Mouse (Mus musculus) kidney, embryonic 15.5 days (tissue): ENCODE results near the gene Krtap3-3. TPM values are rescaled to one million over a fixed set of nuclear protein-coding genes. Genes with fewer than 3 reads are reported as not detected.
"Not testable (repeated sequence)": the region's sequence is repeated elsewhere in the genome, so short reads cannot be mapped to it uniquely, and the experiment has no call there.

Experiments
- ATAC-seq: fragments of 200-750 bp; cut with Nextera tagmentation; replicated peaks from 2 replicates; pipeline ENCODE4 v1.8.0; 2017; ENCODE audit warnings: moderate TSS enrichment; ENCODE audit not compliant: low FRiP score
- H3K27ac ChIP-seq: fragments of 300-500 bp; sonication (generic); 2 replicates; pipeline ENCODE4 v1.5.1; 2015; ENCODE audit warnings: mild to moderate bottlenecking, inconsistent platforms
- H3K27me3 ChIP-seq: fragments of 300-500 bp; sonication (generic); 2 replicates; pipeline ENCODE4 v1.6.1; 2015; ENCODE audit warnings: inconsistent platforms
- H3K36me3 ChIP-seq: fragments of 300-500 bp; sonication (generic); 2 replicates; pipeline ENCODE4 v1.6.1; 2015; ENCODE audit warnings: inconsistent platforms
- H3K4me1 ChIP-seq: fragments of 300-500 bp; sonication (generic); 2 replicates; pipeline ENCODE4 v1.6.1; 2015; ENCODE audit warnings: inconsistent platforms
- H3K4me2 ChIP-seq: fragments of 300-500 bp; sonication (generic); 2 replicates; pipeline ENCODE4 v1.6.1; 2015; ENCODE audit warnings: moderate library complexity, mild to moderate bottlenecking, inconsistent platforms
- H3K4me3 ChIP-seq: fragments of 300-500 bp; sonication (generic); replicated peaks from 2 replicates; pipeline ENCODE4 v1.5.1; 2015; ENCODE audit warnings: mild to moderate bottlenecking, inconsistent platforms
- H3K9ac ChIP-seq: fragments of 300-500 bp; sonication (generic); 2 replicates; pipeline ENCODE4 v1.6.1; 2015; ENCODE audit warnings: mild to moderate bottlenecking, inconsistent platforms
- H3K9me3 ChIP-seq: fragments of 300-500 bp; sonication (generic); replicated peaks from 2 replicates; pipeline ENCODE4 v1.6.1; 2016; ENCODE audit warnings: inconsistent platforms
- WGBS: fragments of 180-500 bp; shearing (Covaris S2); methylation state at CpG from one replicate; pipeline ENCODE4 v1.1.7; 2015; ENCODE audit warnings: mixed read lengths; 5-methylcytosine and 5-hydroxymethylcytosine counted together
- polyA plus RNA-seq: library from polyadenylated mRNA; unstranded; fragments of >200 nt; fragmentation: Nextera tagmentation; extraction: Ambion mirVana; gene quantifications from 2 replicates; pipeline ENCODE4 v1.2.1, GENCODE M21; 2015

Gene Krtap3-3
- polyA plus RNA-seq = not detected in 2 replicates

DNA sequence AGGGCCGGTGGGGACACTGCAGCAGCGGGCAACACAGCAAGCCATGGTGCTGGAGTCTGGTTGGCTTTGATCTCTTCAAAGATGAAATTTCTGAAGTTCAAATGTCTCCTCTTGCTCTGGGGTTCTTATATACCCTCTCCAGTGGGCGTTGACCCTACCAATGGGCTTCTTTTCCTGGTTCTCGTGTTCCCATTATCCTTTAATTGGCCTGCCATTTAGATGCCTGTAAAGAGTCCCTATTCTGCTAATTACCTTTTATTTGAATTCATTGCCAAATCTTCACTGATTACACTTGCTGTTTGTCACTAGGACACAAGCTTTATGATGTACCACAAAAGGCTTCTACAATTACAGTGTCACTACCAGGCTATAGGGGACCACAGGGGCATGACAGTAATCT is at the start of gene Krtap3-3:
Gene Krtap3-3 (minus strand): TSS at position 101 of the 400 bp plus-strand sequence.
- Histone ChIP-seq H3K9ac (no peak within 1 kb of the TSS), H3K4me1 (no peaks in the 10 kb centered on the region), H3K36me3 (no peaks in the 10 kb centered on the region), H3K9me3 (no peaks in the 10 kb centered on the region; the same call in 1 of the 2 replicates), H3K27ac (no peak within 1 kb of the TSS), H3K4me3 (no peak within 1 kb of the TSS), H3K4me2 (no peak within 1 kb of the TSS), H3K27me3 (no peaks in the 10 kb centered on the region)
- WGBS = 22% methylated on average over 4 of the region's 4 CpGs
- no peak for ATAC-seq

DNA sequence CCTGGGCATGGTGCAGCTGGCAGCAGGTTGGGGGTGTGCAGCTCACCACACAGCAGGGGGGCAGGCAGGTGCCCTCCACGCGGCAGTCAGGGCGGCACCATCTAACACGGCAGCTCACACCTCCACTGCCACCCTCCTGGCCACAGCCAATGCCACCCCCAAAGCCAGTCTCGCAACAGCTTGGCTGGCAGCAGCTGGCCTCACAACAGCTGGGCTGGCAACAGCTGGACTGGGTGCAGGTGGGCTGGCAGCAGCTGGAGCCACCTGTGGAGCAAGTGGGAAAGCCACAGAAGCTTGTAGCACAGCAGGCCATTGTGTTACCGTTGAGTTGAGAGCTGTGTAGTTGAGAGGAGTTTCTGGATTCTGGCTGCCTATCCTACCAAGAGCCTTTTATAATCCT is 47.1 kb upstream of the Krtap3-3 start, which contains the start of gene Krtap9-3:
Gene Krtap9-3 (minus strand): TSS at position 364 of the 400 bp plus-strand sequence.
- H3K4me3 ChIP-seq, H3K4me2 ChIP-seq, H3K27me3 ChIP-seq, H3K27ac ChIP-seq, H3K9me3 ChIP-seq, H3K9ac ChIP-seq, H3K4me1 ChIP-seq, H3K36me3 ChIP-seq, ATAC-seq: not testable (repeated sequence)
- 73% methylated on average over 6 of the region's 6 CpGs for WGBS

DNA sequence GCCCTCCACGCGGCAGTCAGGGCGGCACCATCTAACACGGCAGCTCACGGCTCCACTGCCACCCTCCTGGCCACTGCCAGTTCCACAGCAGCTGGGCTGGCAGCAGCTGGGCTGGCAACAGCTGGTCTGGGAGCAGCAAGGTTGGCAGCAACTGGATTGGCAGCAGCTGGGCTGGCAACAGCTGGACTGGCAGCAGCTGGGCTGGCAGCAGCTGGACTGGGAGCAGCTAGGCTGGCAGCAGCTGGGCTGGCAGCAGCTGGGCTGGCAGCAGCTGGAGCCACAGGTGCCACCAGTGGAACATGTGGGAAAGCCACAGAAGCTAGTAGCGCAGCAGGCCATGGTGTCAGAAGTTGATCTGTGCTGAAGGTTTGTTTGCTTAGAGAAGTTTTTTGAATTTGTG is 40.3 kb upstream of the Krtap3-3 start, which contains the start of gene Krtap1-3:
Gene Krtap1-3 (minus strand): TSS at position 359 of the 400 bp plus-strand sequence.
- H3K9ac ChIP-seq = no peak within 1 kb of the TSS
- no peak within 1 kb of the TSS for H3K27ac ChIP-seq
- WGBS = 78% methylated on average over 6 of the region's 6 CpGs
- ATAC-seq = no peak
- H3K4me3 ChIP-seq = no peak within 1 kb of the TSS
- H3K4me1 ChIP-seq = no peaks in the 10 kb centered on the region
- no peaks in the 10 kb centered on the region for H3K27me3 ChIP-seq
- H3K4me2 ChIP-seq = no peak within 1 kb of the TSS
- no peaks in the 10 kb centered on the region for H3K9me3 ChIP-seq
- H3K36me3 ChIP-seq = no peaks in the 10 kb centered on the region

DNA sequence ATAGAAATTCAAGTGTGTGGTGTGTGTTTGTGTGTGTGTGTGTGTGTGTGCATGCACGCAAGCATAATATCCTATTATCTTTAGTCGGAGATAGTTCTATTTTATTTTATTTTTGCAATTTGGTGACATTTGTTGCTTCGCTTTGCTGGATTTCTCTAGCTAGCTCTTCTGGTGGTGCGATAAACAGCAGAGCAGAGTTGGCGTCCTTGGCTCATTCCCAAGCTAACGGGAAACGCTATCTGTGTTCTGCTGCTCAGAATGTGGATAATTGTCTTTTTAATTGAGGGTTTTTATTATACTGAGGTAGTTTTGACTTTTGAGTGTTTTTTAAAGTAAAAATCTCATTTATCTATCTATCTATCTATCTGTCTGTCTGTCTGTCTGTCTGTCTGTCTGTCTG is 34.4 kb upstream of the Krtap3-3 start:
- Histone ChIP-seq H3K4me2 (no peak overlapping the region), H3K27me3 (no peaks in the 10 kb centered on the region), H3K4me1 (no peaks in the 10 kb centered on the region), H3K9me3 (no peaks in the 10 kb centered on the region), H3K9ac (no peak overlapping the region), H3K4me3 (no peak overlapping the region), H3K27ac (no peak overlapping the region), H3K36me3 (no peaks in the 10 kb centered on the region)
- ATAC-seq = no peak
- 89% methylated on average over 7 of the region's 7 CpGs for WGBS

- no peak for ATAC-seq
- Histone ChIP-seq H3K4me3 (no peak within 1 kb of the TSS), H3K4me2 (no peak within 1 kb of the TSS), H3K27ac (no peak within 1 kb of the TSS), H3K27me3 (no peaks in the 10 kb centered on the region), H3K36me3 (no peaks in the 10 kb centered on the region), H3K9ac (no peak within 1 kb of the TSS), H3K9me3 (no peaks in the 10 kb centered on the region), H3K4me1 (no peaks in the 10 kb centered on the region)
- 81% methylated on average over 5 of the region's 5 CpGs for WGBS
These were observed 32.6 kb upstream of the Krtap3-3 start, which contains the start of gene Krtap1-4 for GRCm38 (mm10) chr11:99583245-99583704. Gene Krtap1-4, minus strand, starts transcription at chr11:99583654.

- no peak overlapping the region for H3K9ac ChIP-seq
- no peaks in the 10 kb centered on the region for H3K4me1 ChIP-seq
- H3K9me3 ChIP-seq = no peaks in the 10 kb centered on the region
- 82% methylated on average over 6 of the region's 6 CpGs for WGBS
- no peaks in the 10 kb centered on the region for H3K27me3 ChIP-seq
- no peak overlapping the region for H3K4me2 ChIP-seq
- H3K27ac ChIP-seq = no peak overlapping the region
- ATAC-seq = no peak
- no peaks in the 10 kb centered on the region for H3K36me3 ChIP-seq
- H3K4me3 ChIP-seq = no peak overlapping the region
These were observed 30.9 kb upstream of the Krtap3-3 start for GRCm38 (mm10) chr11:99581564-99581963.

GRCm38 (mm10) chr11:99581051-99581450 is 30.4 kb upstream of the Krtap3-3 start:
- no peak for ATAC-seq
- Histone ChIP-seq H3K27me3 (no peaks in the 10 kb centered on the region), H3K36me3 (no peaks in the 10 kb centered on the region), H3K9me3 (no peaks in the 10 kb centered on the region), H3K9ac (no peak overlapping the region), H3K4me3 (no peak overlapping the region), H3K4me1 (no peaks in the 10 kb centered on the region), H3K27ac (no peak overlapping the region), H3K4me2 (no peak overlapping the region)
- WGBS = 91% methylated on average over 5 of the region's 5 CpGs

DNA sequence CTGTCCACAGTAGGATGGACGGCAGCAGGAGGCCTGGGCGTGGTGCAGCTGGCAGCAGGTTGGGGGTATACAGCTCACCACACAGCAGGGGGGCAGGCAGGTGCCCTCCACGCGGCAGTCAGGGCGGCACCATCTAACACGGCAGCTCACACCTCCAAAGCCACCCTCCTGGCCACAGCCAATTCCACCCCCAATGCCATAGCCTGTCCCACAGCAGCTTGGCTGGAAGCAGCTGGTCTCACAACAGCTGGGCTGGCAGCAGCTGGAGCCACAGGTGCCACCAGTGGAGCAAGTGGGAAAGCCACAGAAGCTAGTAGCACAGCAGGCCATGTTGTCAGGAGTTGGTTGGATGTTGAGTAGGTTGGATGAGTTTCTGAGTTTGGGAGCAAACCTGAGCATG is 30.0 kb upstream of the Krtap3-3 start, which contains the start of gene Krtap1-5:
Gene Krtap1-5 (minus strand): TSS at position 381 of the 400 bp plus-strand sequence.
- Histone ChIP-seq H3K9me3 (no peaks in the 10 kb centered on the region), H3K9ac (no peak within 1 kb of the TSS), H3K27me3 (no peaks in the 10 kb centered on the region), H3K36me3 (no peaks in the 10 kb centered on the region), H3K4me1 (no peaks in the 10 kb centered on the region), H3K4me2 (no peak within 1 kb of the TSS), H3K4me3 (no peak within 1 kb of the TSS), H3K27ac (no peak within 1 kb of the TSS)
- ATAC-seq = no peak
- WGBS = 83% methylated on average over 6 of the region's 6 CpGs

GRCm38 (mm10) chr11:99574106-99574505 is 23.4 kb upstream of the Krtap3-3 start:
- H3K27me3 ChIP-seq = peaks cover 3% of the 10 kb centered on the region; the same call in 1 of the 2 replicates
- peak overlapping the region; percentile 36 for H3K4me2 ChIP-seq
- H3K4me3 ChIP-seq = no peak overlapping the region
- H3K9ac ChIP-seq = no peak overlapping the region
- 1% methylated on average over 7 of the region's 7 CpGs for WGBS
- no peak overlapping the region for H3K27ac ChIP-seq
- H3K9me3 ChIP-seq = no peaks in the 10 kb centered on the region
- no peaks in the 10 kb centered on the region for H3K4me1 ChIP-seq
- 0 out of 2 replicates have a peak, but pooled peaks have one; percentile 67 for ATAC-seq
- no peaks in the 10 kb centered on the region for H3K36me3 ChIP-seq

- no peak overlapping the region for H3K27ac ChIP-seq
- WGBS = 57% methylated on average over 4 of the region's 4 CpGs
- H3K9me3 ChIP-seq = no peaks in the 10 kb centered on the region
- no peak for ATAC-seq
- no peaks in the 10 kb centered on the region for H3K4me1 ChIP-seq
- no peak overlapping the region for H3K4me3 ChIP-seq
- no peaks in the 10 kb centered on the region for H3K36me3 ChIP-seq
- H3K4me2 ChIP-seq = no peak overlapping the region
- H3K9ac ChIP-seq = no peak overlapping the region
- H3K27me3 ChIP-seq = peaks cover 3% of the 10 kb centered on the region; the same call in 1 of the 2 replicates
These were observed 22.5 kb upstream of the Krtap3-3 start for GRCm38 (mm10) chr11:99573164-99573563.

DNA sequence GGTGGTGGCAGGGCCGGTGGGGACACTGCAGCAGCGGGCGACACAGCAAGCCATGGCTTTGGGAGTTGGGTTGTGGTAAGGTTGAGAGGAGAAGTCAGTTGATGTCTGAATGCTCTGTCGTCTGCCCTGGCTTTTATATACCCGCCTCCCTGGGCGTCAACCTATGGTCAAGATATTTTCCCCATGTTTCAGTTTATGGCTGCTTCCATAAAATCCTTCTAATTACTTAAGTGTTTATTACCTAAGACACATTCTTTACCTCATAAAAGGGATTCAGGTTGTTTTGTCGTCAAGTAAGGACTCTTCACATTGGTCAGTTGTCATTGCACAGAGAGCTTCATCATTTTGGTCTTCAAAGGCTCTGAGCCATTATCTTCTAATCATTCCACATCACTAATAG is 15.9 kb upstream of the Krtap3-3 start, which contains the start of gene Krtap3-1:
Gene Krtap3-1 (minus strand): TSS at position 101 of the 400 bp plus-strand sequence.
- Histone ChIP-seq H3K27me3 (no peaks in the 10 kb centered on the region), H3K27ac (no peak within 1 kb of the TSS), H3K36me3 (no peaks in the 10 kb centered on the region), H3K4me3 (no peak within 1 kb of the TSS), H3K9me3 (no peaks in the 10 kb centered on the region), H3K9ac (no peak within 1 kb of the TSS), H3K4me2 (no peak within 1 kb of the TSS), H3K4me1 (no peaks in the 10 kb centered on the region)
- 69% methylated on average over 7 of the region's 7 CpGs for WGBS
- ATAC-seq = no peak

DNA sequence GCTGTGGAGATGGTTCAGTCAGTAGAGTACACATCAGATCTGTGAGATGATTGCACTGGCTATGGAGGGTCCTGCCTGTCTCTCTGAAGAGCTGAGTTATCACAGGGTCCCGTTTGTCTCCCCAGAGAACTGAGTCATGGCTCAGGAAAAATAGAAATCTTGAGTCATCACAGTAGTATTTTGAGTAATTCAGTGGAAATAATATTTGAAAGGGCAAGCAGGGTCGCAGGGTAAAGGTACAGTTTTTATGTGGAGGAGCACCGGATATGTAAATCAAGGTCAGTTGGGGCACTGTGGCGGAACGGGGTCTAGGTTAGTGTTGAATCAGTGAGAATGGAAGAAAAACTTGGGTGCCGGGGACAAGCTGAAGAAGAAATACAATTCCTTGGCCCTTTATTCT is 11.9 kb upstream of the Krtap3-3 start:
- Histone ChIP-seq H3K4me2 (no peak overlapping the region), H3K4me3 (no peak overlapping the region), H3K4me1 (no peaks in the 10 kb centered on the region), H3K27ac (no peak overlapping the region), H3K27me3 (no peaks in the 10 kb centered on the region), H3K36me3 (no peaks in the 10 kb centered on the region), H3K9me3 (no peaks in the 10 kb centered on the region), H3K9ac (no peak overlapping the region)
- 65% methylated on average over 6 of the region's 6 CpGs for WGBS
- ATAC-seq = no peak

DNA sequence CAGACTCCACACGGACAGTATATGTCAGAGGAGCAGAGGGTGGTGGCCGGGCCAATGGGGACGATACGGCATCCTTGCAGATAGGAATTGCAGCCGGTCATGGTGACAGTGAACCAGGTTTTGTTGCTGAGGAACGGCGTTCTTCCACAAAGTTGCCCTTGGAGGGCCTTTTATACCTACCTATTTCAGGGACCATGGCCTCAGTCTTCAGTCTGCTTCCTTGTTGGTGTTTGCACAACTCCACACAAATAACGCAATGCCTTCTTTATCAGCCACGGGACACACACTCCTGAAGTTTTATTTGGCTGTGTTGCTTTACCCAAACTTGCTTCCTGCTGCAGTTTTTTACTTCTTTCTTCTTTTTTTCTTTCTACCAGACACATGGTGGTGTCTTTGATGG is 8.7 kb upstream of the Krtap3-3 start, which contains the start of gene Gm11939:
Gene Gm11939 (minus strand): TSS at position 101 of the 400 bp plus-strand sequence.
- Histone ChIP-seq H3K27me3 (no peaks in the 10 kb centered on the region), H3K9me3 (no peaks in the 10 kb centered on the region), H3K27ac (no peak within 1 kb of the TSS), H3K4me3 (no peak within 1 kb of the TSS), H3K4me2 (no peak within 1 kb of the TSS), H3K36me3 (no peaks in the 10 kb centered on the region), H3K9ac (no peak within 1 kb of the TSS), H3K4me1 (no peaks in the 10 kb centered on the region)
- 88% methylated on average over 9 of the region's 9 CpGs for WGBS
- no peak for ATAC-seq
